Mouse (Mus musculus) spleen, adult 2 months (tissue): ENCODE measurements around the gene Cenpi. TPM values are rescaled to one million over a fixed set of nuclear protein-coding genes. Genes with fewer than 3 reads are reported as not detected.
"Not testable (repeated sequence)": the region's sequence is repeated elsewhere in the genome, so short reads cannot be mapped to it uniquely, and the experiment has no call there.

Experiments
- DNase-seq, 2 experiments: peaks; one replicate each; pipeline versions ENCODE4 v3.0.0 to v3.0.0-alpha.2; 2012 to 2021; ENCODE audit warnings: low spot score in 2 of 2, low read depth in 1 of 2
- H3K27ac ChIP-seq: fragments of 200-500 bp; 2 replicates; pipeline ENCODE4 v1.5.1; 2012; ENCODE audit warnings: low read length, inconsistent platforms; ENCODE audit not compliant: insufficient read depth
- H3K27me3 ChIP-seq: fragments of 200-500 bp; 2 replicates; pipeline ENCODE4 v1.6.1; 2012; ENCODE audit warnings: mild to moderate bottlenecking, moderate library complexity, low read length, inconsistent platforms; ENCODE audit not compliant: control insufficient read depth, insufficient read depth
- H3K36me3 ChIP-seq: fragments of 200-500 bp; 2 replicates; pipeline ENCODE4 v1.6.1; 2012; ENCODE audit warnings: mild to moderate bottlenecking, low read length, inconsistent platforms; ENCODE audit not compliant: control insufficient read depth, insufficient read depth
- H3K4me1 ChIP-seq: fragments of 200-500 bp; 2 replicates; pipeline ENCODE4 v1.6.1; 2011; ENCODE audit warnings: inconsistent platforms; ENCODE audit not compliant: control insufficient read depth, insufficient read depth, insufficient read length
- H3K4me3 ChIP-seq: fragments of 200-500 bp; 2 replicates; pipeline ENCODE4 v1.5.1; 2011; ENCODE audit warnings: mild to moderate bottlenecking, inconsistent platforms; ENCODE audit not compliant: insufficient read depth, insufficient read length; ENCODE audit errors: extremely low read depth
- CTCF ChIP-seq: fragments of 200-500 bp; IDR thresholded peaks from 2 replicates; pipeline ENCODE4 v1.5.1; 2011; ENCODE audit warnings: mild to moderate bottlenecking, inconsistent platforms; ENCODE audit not compliant: insufficient read depth, insufficient read length, insufficient replicate concordance; ENCODE audit errors: extremely low read depth
- POLR2A ChIP-seq: fragments of 200-500 bp; IDR thresholded peaks from 2 replicates; pipeline ENCODE4 v1.6.1; 2011; ENCODE audit warnings: low read depth, low read length, inconsistent platforms
- WGBS: fragments of 180-500 bp; shearing (Covaris S2); methylation state at CpG from one replicate; pipeline ENCODE4 v1.1.7; 2018; 5-methylcytosine and 5-hydroxymethylcytosine counted together
- polyA plus RNA-seq: library from polyadenylated mRNA; depleted of rRNA; stranded (reverse); fragments of >200 nt; gene quantifications from 2 replicates; pipeline ENCODE4 v1.2.3, GENCODE M21; 2012

The Cenpi gene
- polyA plus RNA-seq, 1 experiment: 0.53 TPM

- DNase-seq: no peak
- H3K36me3 ChIP-seq: no peaks in the 10 kb centered on the region
- 0 out of 2 replicates have a peak, but pooled peaks cover 1% of the 10 kb centered on the region for H3K4me1 ChIP-seq
- H3K27ac ChIP-seq: no peak overlapping the region
- 90% methylated on average over 1 of the region's 1 CpGs for WGBS
- TF ChIP-seq POLR2A (no peak), CTCF (no peak)
- no peak overlapping the region for H3K4me3 ChIP-seq
- H3K27me3 ChIP-seq: no peaks in the 10 kb centered on the region
Measured at GRCm38 (mm10) chrX:134303287-134303686, 4.6 kb upstream of the Cenpi start.

- H3K4me3 ChIP-seq: peak overlapping the region; percentile 55
- 0 out of 2 replicates have a peak, but pooled peaks cover 2% of the 10 kb centered on the region for H3K4me1 ChIP-seq
- H3K27me3 ChIP-seq: no peaks in the 10 kb centered on the region
- TF ChIP-seq POLR2A: no peak
- no peak for TF ChIP-seq CTCF
- 27% methylated on average over 9 of the region's 9 CpGs for WGBS
- H3K36me3 ChIP-seq: no peaks in the 10 kb centered on the region
- no peak for DNase-seq
- no peak overlapping the region for H3K27ac ChIP-seq
Measured at GRCm38 (mm10) chrX:134308275-134308634, 371 bp downstream of the Cenpi start.

- DNase-seq, H3K36me3 ChIP-seq, H3K27ac ChIP-seq, H3K4me1 ChIP-seq, H3K4me3 ChIP-seq, H3K27me3 ChIP-seq: not testable (repeated sequence)
- 89% methylated on average over 7 of the region's 7 CpGs for WGBS
Measured at GRCm38 (mm10) chrX:134311193-134311592, 3.3 kb downstream of the Cenpi start.

GRCm38 (mm10) chrX:134319153-134319932, 11.5 kb downstream of the Cenpi start:
- WGBS: 66% methylated on average over 2 of the region's 2 CpGs
- Histone ChIP-seq H3K27me3 (no peaks in the 10 kb centered on the region), H3K27ac (no peak overlapping the region), H3K4me3 (no peak overlapping the region), H3K4me1 (no peaks in the 10 kb centered on the region), H3K36me3 (no peaks in the 10 kb centered on the region)
- peak in 1 of 2 experiments; percentile 25 for DNase-seq
- TF ChIP-seq CTCF: no peak
- no peak for TF ChIP-seq POLR2A

- Histone ChIP-seq H3K4me1 (no peaks in the 10 kb centered on the region), H3K27me3 (no peaks in the 10 kb centered on the region), H3K27ac (no peak overlapping the region), H3K4me3 (no peak overlapping the region), H3K36me3 (no peaks in the 10 kb centered on the region)
- 92% methylated on average over 2 of the region's 2 CpGs for WGBS
- no peak for TF ChIP-seq POLR2A
- no peak for TF ChIP-seq CTCF
- no peak for DNase-seq
Measured at GRCm38 (mm10) chrX:134333280-134333679, 25.4 kb downstream of the Cenpi start.

GRCm38 (mm10) chrX:134342735-134343134, 34.9 kb downstream of the Cenpi start:
- H3K27me3 ChIP-seq: no peaks in the 10 kb centered on the region

GRCm38 (mm10) chrX:134350205-134350604, 42.3 kb downstream of the Cenpi start:
- H3K4me3 ChIP-seq: no peak overlapping the region
- 95% methylated on average over 6 of the region's 6 CpGs for WGBS
- DNase-seq: no peak
- no peaks in the 10 kb centered on the region for H3K4me1 ChIP-seq
- no peaks in the 10 kb centered on the region for H3K27me3 ChIP-seq
- TF ChIP-seq POLR2A (no peak), CTCF (no peak)
- H3K36me3 ChIP-seq: no peaks in the 10 kb centered on the region
- no peak overlapping the region for H3K27ac ChIP-seq

More at GRCm38 (mm10) chrX:134342735-134343134, 34.9 kb downstream of the Cenpi start:
- H3K4me3 ChIP-seq: no peak overlapping the region
- TF ChIP-seq POLR2A (no peak), CTCF (no peak)
- H3K4me1 ChIP-seq: no peaks in the 10 kb centered on the region
- WGBS: 81% methylated on average over 2 of the region's 2 CpGs
- H3K36me3 ChIP-seq: no peaks in the 10 kb centered on the region
- H3K27ac ChIP-seq: no peak overlapping the region
- DNase-seq: no peak
